Mouse (Mus musculus) layer of hippocampus, postnatal 14 days (tissue): ENCODE data around the gene Neb. TPM values are rescaled to one million over a fixed set of nuclear protein-coding genes. Genes with fewer than 3 reads are reported as not detected.

Source experiments
- DNase-seq, 2 experiments: peaks; one replicate each; pipeline ENCODE4 v3.0.0; 2021 to 2022; ENCODE audit warnings: low spot score in 2 of 2, mixed read lengths in 1 of 2
- total RNA-seq, 2 experiments: library from RNA; stranded (reverse); gene quantifications; 2 replicates each; pipeline ENCODE4 v1.2.3; 2021

The Neb gene
- total RNA-seq, 2 experiments from 2014 or later: 2.5 to 3.3 TPM

GRCm38 (mm10) chr2:52314922-52315730, 63.1 kb downstream of the Neb start:
- no peak for DNase-seq

- peak in 1 of 2 experiments; percentile 43 for DNase-seq
Measured at GRCm38 (mm10) chr2:52310757-52311156, 67.5 kb downstream of the Neb start.

- no peak for DNase-seq
Measured at GRCm38 (mm10) chr2:52306635-52307034, 71.6 kb downstream of the Neb start.

- DNase-seq: no peak
Measured at GRCm38 (mm10) chr2:52304554-52304953, 73.7 kb downstream of the Neb start.

GRCm38 (mm10) chr2:52303405-52303804, 74.9 kb downstream of the Neb start:
- DNase-seq: peak in 1 of 2 experiments; percentile 3

- no peak for DNase-seq
Measured at GRCm38 (mm10) chr2:52297969-52298368, 80.3 kb downstream of the Neb start.

- no peak for DNase-seq
Measured at GRCm38 (mm10) chr2:52296779-52297178, 81.5 kb downstream of the Neb start.

GRCm38 (mm10) chr2:52287436-52287835, 90.8 kb downstream of the Neb start:
- no peak for DNase-seq

GRCm38 (mm10) chr2:52286421-52286820, 91.9 kb downstream of the Neb start:
- no peak for DNase-seq

- no peak for DNase-seq
Measured at GRCm38 (mm10) chr2:52272146-52272545, 106.1 kb downstream of the Neb start.

- no peak for DNase-seq
Measured at GRCm38 (mm10) chr2:52270911-52271310, 107.4 kb downstream of the Neb start.

GRCm38 (mm10) chr2:52262149-52262548, 116.1 kb downstream of the Neb start:
- peak; percentile 38 to 62 for DNase-seq

- DNase-seq: no peak
Measured at GRCm38 (mm10) chr2:52252037-52252436, 126.2 kb downstream of the Neb start.

GRCm38 (mm10) chr2:52248316-52248826, 129.9 kb downstream of the Neb start:
- DNase-seq: peak; percentile 7 to 62

GRCm38 (mm10) chr2:52245091-52245490, 133.2 kb downstream of the Neb start:
- no peak for DNase-seq

GRCm38 (mm10) chr2:52242691-52243090, 135.6 kb downstream of the Neb start:
- DNase-seq: no peak

- DNase-seq: no peak
Measured at GRCm38 (mm10) chr2:52237892-52238291, 140.4 kb downstream of the Neb start.

GRCm38 (mm10) chr2:52227584-52227983, 150.7 kb downstream of the Neb start:
- no peak for DNase-seq

GRCm38 (mm10) chr2:52224366-52224765, 153.9 kb downstream of the Neb start:
- no peak for DNase-seq

- peak; percentile 16 to 36 for DNase-seq
Measured at GRCm38 (mm10) chr2:52220074-52220473, 158.2 kb downstream of the Neb start.

GRCm38 (mm10) chr2:52215945-52216344, 162.3 kb downstream of the Neb start:
- DNase-seq: no peak

GRCm38 (mm10) chr2:52212561-52212961, 165.7 kb downstream of the Neb start:
- no peak for DNase-seq

GRCm38 (mm10) chr2:52211358-52211899, 166.8 kb downstream of the Neb start:
- no peak for DNase-seq
